Mouse (Mus musculus): ENCODE data around the gene Mymx. TPM values are rescaled to one million over a fixed set of nuclear protein-coding genes. Genes with fewer than 3 reads are reported as not detected.

The Mymx gene
- polyA plus RNA-seq, 1 experiment from 2014 or later: 0.37 TPM

DNA sequence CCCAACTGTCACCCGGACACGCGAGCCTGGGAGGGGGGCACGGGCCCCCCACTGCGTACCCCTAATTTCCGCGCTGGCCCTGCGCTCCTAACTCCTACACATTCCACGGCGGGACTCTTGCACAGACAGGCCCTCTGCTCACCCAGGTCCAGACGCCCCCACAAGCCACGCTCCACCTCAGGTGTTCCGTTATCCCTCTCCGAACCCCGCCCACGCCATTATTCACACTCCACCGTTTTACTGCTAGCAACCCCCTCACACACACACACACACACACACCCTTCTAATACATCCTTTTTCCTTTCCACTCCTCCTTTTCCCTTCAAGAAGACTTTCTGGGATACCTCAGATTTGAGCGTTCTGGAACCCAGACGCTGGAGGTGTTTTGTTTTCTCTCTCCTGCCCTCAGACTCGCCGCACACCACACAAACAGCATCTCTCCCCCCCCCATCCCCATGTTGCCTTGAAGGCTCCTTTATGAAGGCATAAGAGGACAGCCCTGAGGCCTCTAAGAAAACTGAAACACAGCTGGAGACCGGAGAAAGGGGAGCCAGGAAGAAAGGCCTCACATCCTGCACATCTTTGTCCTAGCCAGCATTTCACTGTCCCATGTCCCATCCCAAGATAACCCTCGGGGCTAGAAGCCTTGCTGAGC, 6.0 kb downstream of the Mymx start:
- no peak for ATAC-seq (ENCODE audit: extremely low read depth, insufficient number of reproducible peaks, low FRiP score, low TSS enrichment)
- H3K4me3 ChIP-seq: peak overlapping the region; percentile 69
- peaks cover 82% of the 10 kb centered on the region for H3K4me1 ChIP-seq
- H3K27ac ChIP-seq (replicated peaks): peak overlapping the region; percentile 74
- no peaks in the 10 kb centered on the region for H3K9me3 ChIP-seq
- peak overlapping the region; percentile 99 for H3K4me2 ChIP-seq
- WGBS: 15% methylated on average over 23 of the region's 23 CpGs
- H3K36me3 ChIP-seq: no peaks in the 10 kb centered on the region
- peaks cover 14% of the 10 kb centered on the region for H3K27me3 ChIP-seq (replicated peaks)
- H3K9ac ChIP-seq: peak overlapping the region; percentile 87

DNA sequence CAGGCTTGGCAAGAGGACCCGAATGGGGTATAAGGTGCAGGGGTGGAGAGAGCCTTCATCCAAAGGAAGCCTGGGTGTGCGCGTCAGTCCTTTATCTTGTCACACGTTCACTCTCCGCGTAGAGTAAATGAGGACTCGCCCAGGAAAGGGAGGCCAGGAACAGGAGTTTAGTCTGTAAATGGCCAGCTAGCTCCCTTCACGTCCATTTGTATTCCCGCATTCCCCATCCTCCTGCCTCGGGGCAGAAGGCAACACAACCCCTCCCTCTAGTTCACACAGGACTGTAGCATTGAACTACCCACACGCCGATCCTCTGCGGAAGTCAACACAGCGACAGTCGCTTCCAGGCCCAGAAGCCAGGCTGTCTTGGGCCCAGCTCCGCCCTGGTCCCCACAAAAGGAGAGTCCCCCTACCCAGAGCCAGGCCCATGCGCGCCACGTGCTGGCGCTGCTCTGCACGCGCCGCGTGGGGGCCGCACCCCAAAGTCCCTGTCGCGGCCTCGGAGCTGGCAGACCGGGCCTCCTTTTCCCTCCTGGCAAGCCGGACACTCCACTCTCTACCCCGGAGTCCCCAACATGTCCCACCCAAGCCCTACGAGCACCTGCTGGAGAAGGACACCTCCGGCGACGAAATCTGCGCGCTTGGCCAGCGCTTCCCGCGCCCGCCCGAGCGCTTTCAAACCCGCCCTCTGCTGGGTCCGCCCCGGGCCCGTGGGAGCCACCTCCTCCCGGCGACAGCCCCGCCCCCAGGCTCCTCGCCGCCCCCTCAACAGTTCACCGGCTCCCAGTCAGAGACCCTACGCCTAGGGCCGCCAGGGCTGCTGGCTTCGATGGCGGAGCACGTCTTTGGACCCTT, 6.8 kb downstream of the Mymx start:
- peak; percentile 67 for ATAC-seq (ENCODE audit: extremely low read depth, insufficient number of reproducible peaks, low FRiP score, low TSS enrichment)
- Histone ChIP-seq H3K4me1 (peaks cover 80% of the 10 kb centered on the region), H3K27ac (replicated peaks) (peak overlapping the region; percentile 74), H3K27me3 (replicated peaks) (peaks cover 6% of the 10 kb centered on the region; the same call in 1 of the 2 replicates), H3K4me2 (peak overlapping the region; percentile 99), H3K36me3 (peaks cover 2% of the 10 kb centered on the region), H3K9me3 (no peaks in the 10 kb centered on the region), H3K4me3 (peak overlapping the region; percentile 69), H3K9ac (peak overlapping the region; percentile 87)
- 2% methylated on average over 48 of the region's 58 CpGs for WGBS

DNA sequence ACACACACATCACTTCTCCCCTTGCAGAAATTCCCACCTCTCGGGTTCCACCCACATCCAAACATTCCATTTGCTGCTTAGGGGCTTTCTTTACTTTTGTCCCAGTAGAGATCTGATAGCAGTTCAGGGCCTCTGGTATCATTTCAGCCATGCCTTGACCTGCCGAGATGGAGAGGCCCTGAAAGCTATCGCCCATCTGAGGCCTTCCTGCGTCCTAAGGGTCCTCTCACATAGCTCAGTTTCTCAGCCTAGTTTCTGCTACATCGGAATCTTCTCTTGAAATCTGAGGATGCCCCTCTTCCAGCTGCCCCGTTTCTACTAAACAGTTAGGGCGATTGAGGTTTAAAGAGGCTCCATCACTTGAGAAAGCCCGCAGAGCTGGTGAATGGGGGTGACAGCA, 7.7 kb downstream of the Mymx start:
- Histone ChIP-seq H3K4me3 (peak overlapping the region; percentile 69), H3K27ac (replicated peaks) (no peak overlapping the region), H3K27me3 (replicated peaks) (peaks cover 5% of the 10 kb centered on the region; the same call in 1 of the 2 replicates), H3K4me2 (peak overlapping the region; percentile 99), H3K9me3 (no peaks in the 10 kb centered on the region), H3K9ac (peak overlapping the region; percentile 87), H3K36me3 (peaks cover 11% of the 10 kb centered on the region), H3K4me1 (peaks cover 71% of the 10 kb centered on the region)
- 40% methylated on average over 8 of the region's 8 CpGs for WGBS
- no peak for ATAC-seq (ENCODE audit: extremely low read depth, insufficient number of reproducible peaks, low FRiP score, low TSS enrichment)

DNA sequence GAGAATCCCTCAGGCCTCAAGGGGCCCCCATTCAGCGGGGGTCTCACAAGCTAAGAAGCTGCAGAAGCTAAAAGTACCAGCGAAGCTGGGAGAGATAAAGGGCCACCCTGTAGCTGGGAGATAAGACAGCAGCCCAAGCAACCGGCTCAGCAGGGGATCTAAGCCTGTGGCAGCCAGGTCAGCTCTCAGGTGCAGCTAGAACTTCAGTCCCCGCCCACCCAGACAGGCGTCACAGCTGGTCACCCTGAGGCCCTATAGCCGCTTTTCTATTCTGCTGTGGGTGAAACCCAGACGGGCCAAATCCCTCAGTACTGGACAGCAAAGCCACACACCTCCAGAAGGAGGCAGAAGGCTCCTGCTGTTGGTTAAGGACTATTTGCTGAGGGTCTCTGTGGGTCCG, 8.4 kb downstream of the Mymx start:
- peak overlapping the region; percentile 87 for H3K9ac ChIP-seq
- H3K27ac ChIP-seq (replicated peaks): no peak overlapping the region; the same call in 1 of the 2 replicates
- 20% methylated on average over 8 of the region's 8 CpGs for WGBS
- H3K4me2 ChIP-seq: peak overlapping the region; percentile 99
- peaks cover 64% of the 10 kb centered on the region for H3K4me1 ChIP-seq
- peaks cover 18% of the 10 kb centered on the region for H3K36me3 ChIP-seq
- peaks cover 5% of the 10 kb centered on the region; the same call in 1 of the 2 replicates for H3K27me3 ChIP-seq (replicated peaks)
- H3K4me3 ChIP-seq: peak overlapping the region; percentile 69
- no peaks in the 10 kb centered on the region for H3K9me3 ChIP-seq
- ATAC-seq (ENCODE audit: extremely low read depth, insufficient number of reproducible peaks, low FRiP score, low TSS enrichment): 0 out of 2 replicates have a peak, but pooled peaks have one; percentile 6

DNA sequence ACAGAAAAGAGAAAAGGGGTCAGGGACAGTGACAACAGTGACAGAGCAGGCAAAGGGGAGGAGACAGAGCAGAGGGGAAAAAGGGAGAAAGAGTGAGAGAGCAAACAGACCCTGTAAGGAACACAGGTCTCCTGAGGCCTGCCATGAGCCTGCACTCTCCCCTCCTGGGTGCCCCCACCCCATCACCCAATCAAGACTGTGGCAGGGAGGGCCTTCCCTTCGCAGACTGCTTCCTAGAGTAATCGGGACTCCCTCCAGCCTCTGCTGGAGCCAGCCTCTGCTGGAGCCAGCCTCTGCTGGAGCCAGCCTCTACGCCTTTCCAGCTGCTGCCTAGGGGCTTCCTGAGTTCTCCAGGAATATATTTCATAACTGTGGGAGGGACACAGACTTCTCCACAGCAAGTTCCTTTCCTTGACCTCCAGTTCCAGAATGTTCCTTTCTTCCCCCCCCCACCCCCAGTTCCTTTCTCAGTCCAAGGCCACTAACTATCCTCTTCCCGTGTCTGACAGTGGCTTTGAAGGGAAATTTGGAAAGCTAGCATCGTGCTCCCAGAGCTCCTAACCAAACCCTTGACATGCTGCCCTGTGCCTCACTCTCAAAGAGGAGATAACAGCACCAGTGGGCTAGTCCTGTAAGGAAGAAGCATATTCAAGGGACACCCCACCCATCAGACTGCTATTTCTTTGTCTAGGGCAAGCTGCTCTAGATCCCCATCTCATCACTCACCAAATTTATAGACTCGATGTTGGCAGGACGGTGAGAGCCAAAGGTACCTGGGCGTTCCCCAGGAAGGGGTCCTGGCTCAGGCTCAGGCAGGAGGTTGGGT, 9.1 kb downstream of the Mymx start:
- WGBS: 25% methylated on average over 8 of the region's 8 CpGs
- H3K27me3 ChIP-seq (replicated peaks): peaks cover 5% of the 10 kb centered on the region; the same call in 1 of the 2 replicates
- H3K9ac ChIP-seq: peak overlapping the region; percentile 87
- H3K4me2 ChIP-seq: peak overlapping the region; percentile 99
- H3K27ac ChIP-seq (replicated peaks): peak overlapping the region; percentile 80
- no peak for ATAC-seq (ENCODE audit: extremely low read depth, insufficient number of reproducible peaks, low FRiP score, low TSS enrichment)
- H3K9me3 ChIP-seq: no peaks in the 10 kb centered on the region
- H3K4me1 ChIP-seq: peaks cover 63% of the 10 kb centered on the region
- peak overlapping the region; percentile 69 for H3K4me3 ChIP-seq
- peaks cover 25% of the 10 kb centered on the region for H3K36me3 ChIP-seq

DNA sequence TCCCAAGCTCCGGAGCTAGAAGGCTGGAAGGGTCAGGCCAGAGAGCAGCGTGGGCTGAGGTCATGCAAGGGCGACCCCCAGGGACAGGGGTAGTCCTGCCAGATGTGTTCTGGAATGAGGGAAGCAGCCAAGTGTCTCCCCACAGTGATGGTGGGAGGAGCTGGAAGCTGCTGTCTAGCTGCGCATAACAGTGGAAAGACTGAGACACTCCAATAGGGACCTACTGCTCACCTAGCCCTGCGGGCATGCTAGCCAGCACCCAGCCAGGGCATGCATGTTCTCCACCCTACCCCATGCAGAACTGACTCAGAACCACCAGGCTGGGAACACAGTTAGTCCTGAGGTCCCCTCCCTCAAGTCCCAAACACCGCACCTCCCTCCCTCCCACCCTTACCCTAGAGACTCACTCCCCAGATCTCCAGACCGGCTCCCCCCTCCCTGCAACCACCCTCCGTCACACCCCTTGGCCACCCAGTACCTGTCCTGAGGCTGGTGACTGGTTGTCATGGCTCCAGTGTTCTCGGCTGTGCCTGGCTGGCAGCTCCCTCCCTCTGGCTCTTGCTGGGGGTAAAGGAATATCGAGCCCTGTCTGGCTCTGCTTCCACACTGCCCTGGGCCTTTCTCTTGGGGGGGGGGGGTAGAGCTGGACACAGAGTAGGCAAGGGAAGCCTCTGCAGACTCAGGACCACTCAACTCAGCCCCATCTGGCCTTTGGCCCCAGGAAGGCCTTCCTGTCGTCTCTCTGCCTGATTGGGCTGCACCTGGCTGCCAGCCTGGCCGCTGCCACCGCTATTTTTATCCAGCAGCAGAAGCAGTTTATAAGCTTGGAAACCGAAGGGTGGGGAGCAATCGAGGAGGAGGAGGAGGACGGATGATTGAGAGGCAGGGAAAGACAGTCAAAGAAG, 9.9 kb downstream of the Mymx start:
- ATAC-seq (ENCODE audit: extremely low read depth, insufficient number of reproducible peaks, low FRiP score, low TSS enrichment): no peak
- H3K9me3 ChIP-seq: 0 out of 2 replicates have a peak, but pooled peaks cover under 1% of the 10 kb centered on the region
- H3K27me3 ChIP-seq (replicated peaks): peaks cover 5% of the 10 kb centered on the region; the same call in 1 of the 2 replicates
- H3K4me2 ChIP-seq: peak overlapping the region; percentile 99
- peaks cover 59% of the 10 kb centered on the region for H3K4me1 ChIP-seq
- H3K9ac ChIP-seq: peak overlapping the region; percentile 87
- H3K4me3 ChIP-seq: peak overlapping the region; percentile 69
- H3K27ac ChIP-seq (replicated peaks): peak overlapping the region; percentile 80
- peaks cover 34% of the 10 kb centered on the region for H3K36me3 ChIP-seq
- WGBS: 38% methylated on average over 16 of the region's 16 CpGs

DNA sequence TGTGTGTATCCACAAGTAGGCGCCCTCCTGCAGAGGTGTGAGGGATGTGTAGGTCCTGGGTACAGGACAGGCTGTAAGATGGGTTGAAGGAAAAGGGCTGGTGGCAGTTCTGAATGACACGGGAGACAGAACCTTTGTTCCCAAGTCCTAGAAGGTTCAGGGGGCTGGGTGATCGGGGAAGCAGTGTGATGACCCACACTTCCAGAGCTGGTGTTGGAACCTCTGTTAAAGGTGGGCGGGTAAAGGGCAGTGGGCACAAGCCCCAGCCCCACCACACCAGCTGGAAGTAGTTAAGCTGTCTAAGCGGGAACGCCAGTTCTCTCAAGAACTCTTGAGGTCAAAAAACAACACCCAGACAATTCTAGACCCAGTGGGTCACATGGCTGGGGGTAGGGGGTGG, 11.5 kb downstream of the Mymx start:
- Histone ChIP-seq H3K36me3 (peaks cover 43% of the 10 kb centered on the region), H3K27ac (replicated peaks) (no peak overlapping the region), H3K27me3 (replicated peaks) (peaks cover 5% of the 10 kb centered on the region; the same call in 1 of the 2 replicates), H3K4me2 (no peak overlapping the region), H3K9ac (no peak overlapping the region), H3K4me3 (no peak overlapping the region), H3K9me3 (peaks cover 7% of the 10 kb centered on the region; the same call in 1 of the 2 replicates), H3K4me1 (peaks cover 53% of the 10 kb centered on the region)
- no peak for ATAC-seq (ENCODE audit: extremely low read depth, insufficient number of reproducible peaks, low FRiP score, low TSS enrichment)
- WGBS: 78% methylated on average over 6 of the region's 6 CpGs

DNA sequence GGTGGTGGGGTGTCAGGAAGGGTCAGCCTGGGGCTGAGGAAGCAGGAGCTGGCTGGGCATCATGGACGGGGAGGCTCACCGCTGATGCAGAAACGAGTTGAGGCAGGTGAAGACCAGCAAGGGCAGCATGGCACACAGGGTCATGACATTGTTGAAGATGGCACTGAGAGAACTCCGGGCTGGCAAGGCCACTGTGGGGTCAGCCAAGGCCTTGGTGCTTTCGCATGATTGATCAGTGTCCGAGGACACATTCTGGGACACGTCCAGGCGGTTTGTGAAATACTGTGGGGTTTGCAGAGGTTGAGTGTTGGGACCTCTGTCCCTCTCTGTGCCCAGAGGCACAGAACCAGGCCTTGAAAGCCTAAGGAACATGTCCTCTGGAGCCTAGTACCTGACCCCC, 12.1 kb downstream of the Mymx start:
- H3K4me2 ChIP-seq: no peak overlapping the region
- peaks cover 55% of the 10 kb centered on the region for H3K4me1 ChIP-seq
- H3K9ac ChIP-seq: no peak overlapping the region
- peaks cover 43% of the 10 kb centered on the region for H3K36me3 ChIP-seq
- no peak overlapping the region for H3K4me3 ChIP-seq
- peaks cover 5% of the 10 kb centered on the region; the same call in 1 of the 2 replicates for H3K27me3 ChIP-seq (replicated peaks)
- ATAC-seq (ENCODE audit: extremely low read depth, insufficient number of reproducible peaks, low FRiP score, low TSS enrichment): no peak
- no peak overlapping the region for H3K27ac ChIP-seq (replicated peaks)
- WGBS: 90% methylated on average over 8 of the region's 8 CpGs
- peaks cover 7% of the 10 kb centered on the region; the same call in 1 of the 2 replicates for H3K9me3 ChIP-seq

DNA sequence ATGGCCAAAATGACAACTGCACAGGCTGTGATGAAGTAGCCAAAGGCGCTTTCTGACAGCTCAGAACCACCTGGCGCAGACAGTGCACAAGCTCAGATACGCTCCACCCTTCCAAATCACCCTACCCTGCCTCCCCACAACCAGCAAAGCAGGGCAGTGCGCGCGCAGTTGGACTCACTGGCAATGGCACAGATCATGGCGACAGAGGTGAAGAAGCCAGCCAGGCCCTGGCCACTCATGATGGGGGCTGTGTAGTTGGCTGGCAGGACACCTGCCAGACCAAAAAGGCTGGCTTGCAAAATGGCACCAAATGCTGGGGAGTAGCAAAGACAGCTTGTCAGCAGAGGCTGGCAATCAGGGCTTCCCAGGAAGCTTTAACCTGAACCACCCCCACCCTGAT, 12.7 kb downstream of the Mymx start:
- H3K27me3 ChIP-seq (replicated peaks): peaks cover 2% of the 10 kb centered on the region; the same call in 1 of the 2 replicates
- WGBS: 95% methylated on average over 7 of the region's 7 CpGs
- H3K36me3 ChIP-seq: peaks cover 43% of the 10 kb centered on the region
- no peak overlapping the region for H3K4me2 ChIP-seq
- no peak for ATAC-seq (ENCODE audit: extremely low read depth, insufficient number of reproducible peaks, low FRiP score, low TSS enrichment)
- peaks cover 7% of the 10 kb centered on the region; the same call in 1 of the 2 replicates for H3K9me3 ChIP-seq
- H3K9ac ChIP-seq: no peak overlapping the region
- H3K4me1 ChIP-seq: peaks cover 55% of the 10 kb centered on the region
- H3K27ac ChIP-seq (replicated peaks): no peak overlapping the region
- H3K4me3 ChIP-seq: no peak overlapping the region

DNA sequence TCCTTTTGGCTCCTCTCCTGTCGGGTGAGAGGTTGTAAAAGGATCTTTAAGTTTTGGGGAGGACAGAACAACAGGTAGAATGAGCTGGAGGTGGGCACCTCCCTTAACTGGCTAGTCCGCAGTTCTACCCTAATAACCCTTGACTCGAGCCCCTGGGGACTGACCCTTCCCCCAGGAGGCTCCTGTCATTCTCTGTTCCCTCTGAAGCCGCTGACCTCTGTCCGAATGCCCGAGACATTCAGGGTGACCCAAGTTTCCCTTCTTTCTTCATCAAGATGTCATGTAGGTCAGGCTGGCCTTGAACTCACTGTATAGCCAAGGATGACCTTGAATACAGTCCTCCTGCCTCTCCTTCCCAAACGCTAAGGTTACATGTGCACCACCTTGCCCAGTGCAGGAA, 13.5 kb downstream of the Mymx start:
- Histone ChIP-seq H3K4me1 (peaks cover 55% of the 10 kb centered on the region), H3K9me3 (peaks cover 7% of the 10 kb centered on the region; the same call in 1 of the 2 replicates), H3K36me3 (peaks cover 43% of the 10 kb centered on the region), H3K4me2 (no peak overlapping the region), H3K27me3 (replicated peaks) (no peaks in the 10 kb centered on the region), H3K9ac (no peak overlapping the region), H3K27ac (replicated peaks) (no peak overlapping the region), H3K4me3 (no peak overlapping the region)
- no peak for ATAC-seq (ENCODE audit: extremely low read depth, insufficient number of reproducible peaks, low FRiP score, low TSS enrichment)
- WGBS: 93% methylated on average over 7 of the region's 7 CpGs
